Mouse (Mus musculus) layer of hippocampus, postnatal 10 days (tissue): ENCODE measurements at regions not wholly inside any gene's neighbourhood (a gene's known extent, or its start where the extent isn't known, plus 50 kb on each side); places are given as distances from the start of the nearest gene placed in this dataset.
"Not testable (repeated sequence)": the region's sequence is repeated elsewhere in the genome, so short reads cannot be mapped to it uniquely, and the experiment has no call there.

Source experiments
- DNase-seq, 2 experiments: peaks; one replicate each; pipeline ENCODE4 v3.0.0; 2021; ENCODE audit warnings: low spot score in 2 of 2

- DNase-seq: no peak
These were observed 710.3 kb upstream of the Nr2f1 start for GRCm38 (mm10) chr13:78909839-78910238.

- no peak for DNase-seq
These were observed 704.5 kb upstream of the Nr2f1 start for GRCm38 (mm10) chr13:78904102-78904501.

- no peak for DNase-seq
These were observed 701.1 kb upstream of the Nr2f1 start for GRCm38 (mm10) chr13:78900693-78901092.

GRCm38 (mm10) chr13:78892252-78892651, 692.7 kb upstream of the Nr2f1 start:
- DNase-seq: no peak

GRCm38 (mm10) chr13:78883062-78883461, 683.5 kb upstream of the Nr2f1 start:
- DNase-seq: no peak

- DNase-seq: no peak
These were observed 673.0 kb upstream of the Nr2f1 start for GRCm38 (mm10) chr13:78872582-78872981.

- no peak for DNase-seq
These were observed 672.4 kb upstream of the Nr2f1 start for GRCm38 (mm10) chr13:78871976-78872375.

GRCm38 (mm10) chr13:78871254-78871653, 671.7 kb upstream of the Nr2f1 start:
- no peak for DNase-seq

GRCm38 (mm10) chr13:78824357-78824756, 624.8 kb upstream of the Nr2f1 start:
- DNase-seq: not testable (repeated sequence)

- no peak for DNase-seq
These were observed 610.1 kb upstream of the Nr2f1 start for GRCm38 (mm10) chr13:78809656-78810055.

- DNase-seq: no peak
These were observed 603.2 kb upstream of the Nr2f1 start for GRCm38 (mm10) chr13:78802838-78803124.

GRCm38 (mm10) chr13:78802011-78802837, 602.7 kb upstream of the Nr2f1 start:
- no peak for DNase-seq

GRCm38 (mm10) chr13:78799641-78800040, 600.1 kb upstream of the Nr2f1 start:
- DNase-seq: no peak

- DNase-seq: no peak
These were observed 595.7 kb upstream of the Nr2f1 start for GRCm38 (mm10) chr13:78795228-78795627.

GRCm38 (mm10) chr13:78784285-78784684, 584.7 kb upstream of the Nr2f1 start:
- DNase-seq: no peak

GRCm38 (mm10) chr13:78783591-78784240, 584.2 kb upstream of the Nr2f1 start:
- DNase-seq: no peak
